Mouse (Mus musculus): ENCODE results near the gene Hvcn1.

Hvcn1 gene

DNA sequence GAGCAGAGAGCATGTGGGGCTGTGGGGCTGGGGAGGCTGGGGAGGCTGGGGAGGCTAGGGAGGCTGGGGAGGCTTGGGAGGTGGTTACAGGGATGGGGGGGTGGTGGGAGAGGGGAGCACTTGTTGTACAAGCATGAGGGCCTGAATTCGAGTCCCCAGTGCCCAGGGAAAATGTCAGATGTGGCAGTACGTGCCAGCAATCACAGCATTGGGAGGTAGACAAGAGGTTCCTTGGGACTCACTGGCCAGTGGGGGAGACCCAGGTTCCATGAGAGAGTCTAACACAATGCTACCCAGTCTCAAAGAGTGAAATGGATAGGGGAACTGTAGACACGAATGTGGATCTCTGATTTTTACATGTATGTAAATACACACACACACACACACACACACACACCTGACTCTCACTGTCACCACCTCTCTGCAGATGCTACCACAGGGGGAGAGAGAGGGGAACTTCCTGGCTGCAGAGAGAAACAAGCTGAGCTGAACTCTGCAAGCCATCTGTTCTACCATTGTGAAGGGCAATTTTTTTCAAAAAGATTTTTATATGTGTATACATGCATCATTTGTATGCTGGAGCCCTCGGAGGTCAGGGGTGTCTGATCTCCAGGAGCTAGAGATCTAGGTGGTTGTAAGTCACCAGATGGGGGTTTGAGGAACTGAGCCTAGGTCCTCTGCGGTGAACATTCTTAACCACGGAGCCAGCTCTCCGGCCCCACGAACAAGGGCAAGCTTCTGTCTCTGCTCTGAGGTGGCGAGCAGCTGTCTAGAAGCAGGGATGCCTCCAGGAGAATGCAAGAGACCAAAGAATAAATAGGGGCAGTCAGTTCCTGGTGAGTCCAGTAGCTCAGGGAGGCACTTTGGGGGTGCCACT, 28.0 kb downstream of the Hvcn1 start:
- no peak for DNase-seq (ENCODE audit: low spot score in 2 of 2)

DNA sequence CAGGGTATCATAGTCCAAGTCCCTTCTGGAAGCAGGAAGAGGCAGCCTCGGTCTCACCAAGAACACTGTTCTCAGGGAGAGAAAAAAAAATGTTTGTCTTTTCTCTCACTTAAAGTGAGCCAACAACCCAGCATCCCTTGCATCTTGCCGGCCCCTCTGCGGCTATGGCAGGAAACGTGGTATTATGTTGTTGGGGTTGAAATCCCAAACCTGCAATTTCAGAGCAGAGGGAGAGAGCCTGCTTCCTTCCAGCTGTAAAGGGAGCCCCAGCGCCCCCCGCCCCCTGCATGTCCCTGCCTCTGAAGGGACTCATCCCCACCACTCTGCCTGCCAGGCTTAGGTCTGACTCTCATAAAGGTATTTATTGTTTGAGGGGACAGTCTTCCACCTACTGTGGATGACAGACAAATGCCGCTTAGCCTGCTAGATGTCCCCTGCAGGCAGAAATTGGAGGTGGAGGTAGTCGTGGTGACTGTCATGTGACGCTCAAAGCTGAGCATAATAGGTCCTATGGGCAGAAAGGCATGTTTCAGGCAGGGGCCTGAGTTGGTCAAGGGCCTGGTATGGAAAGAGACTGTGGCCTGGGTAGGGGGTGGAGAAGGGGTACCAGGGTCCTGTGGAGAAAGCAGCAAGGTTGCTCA, 28.7 kb downstream of the Hvcn1 start:
- no peak for DNase-seq (ENCODE audit: low spot score in 2 of 2)

DNA sequence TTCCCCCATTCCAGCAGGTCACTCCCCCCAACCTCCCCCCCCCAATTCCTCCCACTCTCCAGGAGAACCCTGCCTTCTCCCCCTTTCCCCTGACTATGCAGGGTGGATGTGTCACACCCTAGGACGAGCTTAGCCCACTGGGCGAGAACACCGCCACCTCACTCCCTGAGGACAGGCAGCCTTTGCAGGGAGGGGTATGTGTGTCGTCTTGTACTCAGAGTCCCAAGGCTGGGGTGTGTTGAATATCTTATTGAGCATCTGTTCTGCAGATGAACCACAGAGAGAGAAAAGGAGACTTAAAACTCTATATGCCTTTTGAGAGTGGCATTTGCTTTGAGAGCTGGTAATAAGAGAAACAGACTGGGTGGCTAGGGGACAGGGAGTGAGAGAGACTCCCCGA, 30.6 kb downstream of the Hvcn1 start:
- DNase-seq (ENCODE audit: low spot score in 2 of 2) = no peak

DNA sequence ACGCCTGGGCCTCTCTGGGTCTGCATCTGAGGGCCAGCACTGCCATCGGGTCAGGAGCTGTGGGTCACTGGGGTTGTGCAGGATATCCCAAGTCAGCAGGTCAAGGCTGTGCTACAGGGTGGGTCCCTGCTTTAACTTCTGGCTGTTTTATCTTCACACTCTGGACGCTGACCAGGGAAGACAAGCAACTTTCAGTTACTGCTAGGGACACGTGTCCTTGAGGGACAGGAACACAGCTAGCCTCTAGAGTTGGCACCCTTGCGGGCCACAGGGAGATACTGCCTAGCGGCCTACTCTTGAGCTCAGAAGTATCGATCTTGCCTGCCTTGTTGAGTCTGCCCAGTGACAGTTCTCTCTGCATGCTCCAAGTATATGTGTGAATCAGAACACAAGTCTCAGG, 33.0 kb downstream of the Hvcn1 start:
- no peak for DNase-seq (ENCODE audit: low spot score in 2 of 2)

- no peak for DNase-seq (ENCODE audit: low spot score in 2 of 2)
These were observed 33.9 kb downstream of the Hvcn1 start for GRCm38 (mm10) chr5:122240521-122240920.

DNA sequence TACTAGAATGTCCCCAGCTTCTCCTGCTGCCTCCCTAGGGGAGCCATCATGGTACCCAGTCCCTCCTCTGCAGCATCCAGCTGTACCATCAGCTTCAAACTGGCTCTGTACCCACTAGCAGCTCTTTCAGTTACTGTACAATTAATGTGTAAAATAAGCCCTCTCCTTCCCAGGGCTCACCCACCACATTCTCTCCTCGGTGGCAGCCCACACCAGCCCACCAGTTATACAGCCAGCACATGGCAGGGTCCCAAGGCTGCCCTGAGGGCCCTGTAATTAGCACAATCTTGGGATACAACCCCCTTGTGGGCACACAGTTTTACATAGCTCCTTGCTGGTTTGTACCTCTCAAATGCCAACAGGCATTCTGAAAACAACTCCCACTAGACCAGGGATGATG, 34.4 kb downstream of the Hvcn1 start:
- DNase-seq (ENCODE audit: low spot score in 2 of 2) = no peak

DNA sequence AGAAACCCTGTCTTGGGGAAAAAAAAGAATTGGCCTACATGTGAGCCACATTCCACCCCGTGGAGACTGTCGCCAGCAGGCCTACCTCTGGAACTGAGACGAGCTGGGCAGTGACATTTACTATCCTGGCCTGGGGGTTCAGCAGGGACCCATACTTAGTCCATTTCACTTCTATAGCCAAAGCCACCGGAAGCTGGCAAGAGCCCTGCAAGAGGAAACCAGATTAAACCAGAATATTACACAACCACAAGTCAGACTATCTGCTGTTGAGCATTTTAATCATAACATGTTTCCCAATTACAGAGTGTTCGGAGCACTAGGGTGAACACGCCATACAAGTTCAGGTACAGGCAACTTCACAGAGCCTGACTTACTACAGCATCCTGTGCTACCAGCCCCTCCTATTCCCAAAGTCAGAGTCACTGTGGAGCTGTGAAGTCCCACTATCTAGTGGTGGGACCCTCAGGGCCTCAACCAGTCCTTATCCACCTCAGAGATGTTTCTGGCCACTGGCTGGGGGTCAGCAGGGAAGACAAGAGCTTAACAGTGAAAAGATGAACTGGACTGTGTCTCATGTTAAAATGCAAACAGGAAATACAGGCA, 36.0 kb downstream of the Hvcn1 start:
- no peak for DNase-seq (ENCODE audit: low spot score in 2 of 2)

- DNase-seq (ENCODE audit: low spot score in 2 of 2) = no peak
These were observed 37.3 kb downstream of the Hvcn1 start for GRCm38 (mm10) chr5:122243781-122244523.

- no peak for DNase-seq (ENCODE audit: low spot score in 2 of 2)
These were observed 38.6 kb downstream of the Hvcn1 start for GRCm38 (mm10) chr5:122245186-122245585.

DNA sequence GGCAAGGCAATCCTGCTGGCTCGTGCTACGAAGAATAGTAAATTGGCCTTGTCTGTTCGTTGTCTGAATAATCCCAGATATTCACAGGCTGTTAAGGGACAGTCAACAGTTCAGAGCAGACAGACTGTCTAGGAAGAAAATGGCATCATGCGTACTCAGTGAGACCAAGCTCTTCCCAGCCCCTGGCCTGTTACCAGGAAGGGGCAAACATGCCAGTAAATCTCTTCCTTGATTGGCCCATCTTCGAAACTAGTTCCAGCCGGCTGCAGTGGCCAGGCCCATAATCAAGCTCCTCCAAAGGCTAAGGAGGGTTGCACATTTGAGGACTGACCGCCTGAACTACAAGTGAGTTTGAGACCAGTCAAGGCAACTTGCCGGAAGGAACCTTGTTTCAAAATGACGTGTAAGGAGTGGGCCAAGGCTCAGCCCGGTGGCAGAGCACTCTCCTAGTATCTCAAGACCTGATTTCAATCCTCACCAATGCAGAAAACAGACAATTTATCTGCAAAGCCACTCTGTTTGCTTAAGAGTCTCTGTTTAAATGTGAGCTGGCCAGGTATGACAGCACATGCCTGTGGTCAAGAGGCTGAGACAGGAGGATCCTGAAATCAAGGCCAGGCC, 40.1 kb downstream of the Hvcn1 start:
- DNase-seq (ENCODE audit: low spot score in 2 of 2) = no peak

DNA sequence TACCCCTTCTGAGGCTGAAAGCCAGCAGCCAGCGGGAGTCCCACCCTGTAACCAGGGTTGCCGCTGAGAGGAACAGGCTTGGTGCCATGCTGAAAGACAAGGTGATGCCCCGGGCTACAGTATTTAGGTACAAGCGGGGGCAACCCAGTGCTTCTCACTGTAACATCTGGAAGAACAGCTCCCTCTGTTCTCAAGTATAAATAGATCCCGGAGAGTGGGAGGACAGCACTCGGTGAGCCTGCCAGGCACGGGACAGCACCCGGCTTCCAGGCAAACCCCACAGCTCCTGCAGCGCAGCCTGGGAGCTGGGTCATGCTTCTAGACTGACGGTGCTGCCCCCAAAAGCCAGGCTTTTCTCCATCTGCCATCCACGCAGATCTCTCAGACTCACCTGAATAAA, 40.9 kb downstream of the Hvcn1 start:
- DNase-seq (ENCODE audit: low spot score in 2 of 2) = no peak

DNA sequence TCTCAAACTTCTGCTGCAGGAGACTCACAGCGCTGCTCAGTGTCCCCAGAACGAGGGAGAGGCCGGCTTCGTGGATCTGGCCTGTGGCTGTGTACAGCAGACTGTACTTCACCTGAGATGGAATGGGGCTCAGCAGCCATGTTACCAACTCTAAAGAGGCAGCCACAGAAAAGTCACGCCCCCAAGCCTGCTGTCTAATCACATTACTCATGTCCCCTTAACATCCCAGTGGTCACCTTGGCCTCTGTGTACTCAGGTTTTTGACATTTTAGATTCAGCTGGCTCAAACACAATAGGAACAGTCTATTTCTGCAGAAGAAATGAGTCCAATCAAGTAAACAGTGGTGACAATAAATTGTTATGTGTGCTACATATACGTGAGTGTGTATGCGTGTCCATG, 41.3 kb downstream of the Hvcn1 start:
- no peak for DNase-seq (ENCODE audit: low spot score in 2 of 2)

- DNase-seq (ENCODE audit: low spot score in 2 of 2) = no peak
These were observed 42.7 kb downstream of the Hvcn1 start for GRCm38 (mm10) chr5:122249281-122249680.

DNA sequence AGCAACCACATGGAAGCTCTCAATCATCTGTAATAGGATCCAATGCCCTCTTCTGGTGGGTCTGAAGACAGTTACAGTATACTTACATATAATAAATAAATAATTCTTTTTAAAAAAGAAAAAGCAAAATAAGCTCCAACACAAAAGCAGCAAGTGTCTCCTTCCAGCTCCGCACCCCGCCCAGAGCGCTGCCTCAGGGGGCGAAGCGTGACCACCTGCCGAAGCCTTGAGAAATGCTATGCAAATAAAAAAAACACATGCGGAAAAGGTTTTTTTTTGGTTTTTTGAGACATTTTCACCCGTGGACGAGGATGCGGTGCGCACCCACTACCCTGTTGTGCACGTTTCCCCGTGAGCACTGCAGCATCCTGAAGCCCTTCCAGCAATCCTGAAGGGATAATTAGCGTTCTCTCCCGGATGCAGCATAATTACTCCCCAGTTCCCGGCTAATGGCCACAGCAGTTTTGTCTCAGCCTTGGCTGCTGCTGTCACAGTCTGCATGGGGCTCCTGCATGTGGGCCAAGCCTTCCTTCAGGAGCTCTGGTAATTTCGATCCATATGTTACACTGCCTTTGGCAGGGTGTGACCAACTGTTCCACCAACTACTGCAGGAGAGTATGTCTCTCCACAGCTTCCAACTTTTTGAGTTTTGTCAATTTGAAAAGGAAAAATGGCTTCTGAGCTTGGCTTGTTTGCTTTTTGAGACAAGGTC, 45.4 kb downstream of the Hvcn1 start:
- no peak for DNase-seq (ENCODE audit: low spot score in 2 of 2)

- DNase-seq (ENCODE audit: low spot score in 2 of 2) = no peak
These were observed 51.6 kb downstream of the Hvcn1 start for GRCm38 (mm10) chr5:122258027-122258741.

DNA sequence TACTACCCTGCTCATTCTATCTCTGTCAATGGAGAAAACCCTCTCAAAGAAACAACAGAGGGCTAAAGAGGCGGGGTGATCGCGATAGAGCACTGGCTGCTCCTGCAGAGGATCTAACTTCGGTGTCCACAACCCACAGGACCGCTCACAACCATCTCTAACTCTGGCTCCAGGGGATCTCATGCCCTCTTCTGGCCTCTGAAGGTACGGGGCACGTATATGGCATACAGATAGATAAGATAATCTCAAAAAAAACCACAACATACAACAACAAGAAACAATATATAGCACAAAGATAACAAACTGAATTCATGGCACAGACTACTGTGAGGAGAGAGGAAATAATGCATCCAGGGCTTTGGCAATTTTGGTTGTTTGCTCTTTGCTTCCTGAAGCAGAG, 55.5 kb downstream of the Hvcn1 start:
- DNase-seq (ENCODE audit: low spot score in 2 of 2) = no peak

GRCm38 (mm10) chr5:122263933-122264905, 57.6 kb downstream of the Hvcn1 start, which contains the start of gene Tctn1:
Tctn1 (minus strand) TSS chr5:122264460.
- peak; percentile 47 to 72 for DNase-seq (ENCODE audit: low spot score in 2 of 2)

DNA sequence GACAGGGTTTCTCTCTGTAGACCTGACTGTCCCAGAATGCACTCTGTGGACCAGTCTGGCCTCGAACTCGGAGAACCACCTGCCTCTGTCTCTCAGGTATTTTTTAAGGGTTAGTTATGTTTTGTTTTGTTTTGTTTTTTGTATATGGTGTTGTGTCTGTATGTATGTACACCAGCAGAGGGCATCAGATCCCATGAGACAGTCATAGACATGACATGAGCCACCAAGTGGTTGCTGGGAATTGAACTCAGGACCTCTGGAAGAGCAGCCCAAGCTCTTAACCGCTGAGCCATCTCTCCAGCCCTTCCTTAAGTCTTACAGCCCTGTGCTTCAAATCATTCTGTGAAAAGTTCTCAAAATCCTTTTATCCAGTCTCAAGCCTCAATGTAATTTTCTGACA, 58.6 kb downstream of the Hvcn1 start:
- DNase-seq (ENCODE audit: low spot score in 2 of 2) = no peak

- DNase-seq (ENCODE audit: low spot score in 2 of 2) = no peak
These were observed 59.3 kb downstream of the Hvcn1 start for GRCm38 (mm10) chr5:122265942-122266341.

Data from frontal cortex, postnatal 25 days (tissue).